Mouse (Mus musculus): ENCODE results near the gene Smg5. TPM values are rescaled to one million over a fixed set of nuclear protein-coding genes. Genes with fewer than 3 reads are reported as not detected.
A peak's percentile ranks its signal among the peaks of the same experiment; 100 is the strongest.
"Not testable (repeated sequence)": the region's sequence is repeated elsewhere in the genome, so short reads cannot be mapped to it uniquely, and the experiment has no call there.

Smg5 gene
- 53.5 TPM for polyA plus RNA-seq (2012; fragmentation: generic; extraction: Trizol)

DNA sequence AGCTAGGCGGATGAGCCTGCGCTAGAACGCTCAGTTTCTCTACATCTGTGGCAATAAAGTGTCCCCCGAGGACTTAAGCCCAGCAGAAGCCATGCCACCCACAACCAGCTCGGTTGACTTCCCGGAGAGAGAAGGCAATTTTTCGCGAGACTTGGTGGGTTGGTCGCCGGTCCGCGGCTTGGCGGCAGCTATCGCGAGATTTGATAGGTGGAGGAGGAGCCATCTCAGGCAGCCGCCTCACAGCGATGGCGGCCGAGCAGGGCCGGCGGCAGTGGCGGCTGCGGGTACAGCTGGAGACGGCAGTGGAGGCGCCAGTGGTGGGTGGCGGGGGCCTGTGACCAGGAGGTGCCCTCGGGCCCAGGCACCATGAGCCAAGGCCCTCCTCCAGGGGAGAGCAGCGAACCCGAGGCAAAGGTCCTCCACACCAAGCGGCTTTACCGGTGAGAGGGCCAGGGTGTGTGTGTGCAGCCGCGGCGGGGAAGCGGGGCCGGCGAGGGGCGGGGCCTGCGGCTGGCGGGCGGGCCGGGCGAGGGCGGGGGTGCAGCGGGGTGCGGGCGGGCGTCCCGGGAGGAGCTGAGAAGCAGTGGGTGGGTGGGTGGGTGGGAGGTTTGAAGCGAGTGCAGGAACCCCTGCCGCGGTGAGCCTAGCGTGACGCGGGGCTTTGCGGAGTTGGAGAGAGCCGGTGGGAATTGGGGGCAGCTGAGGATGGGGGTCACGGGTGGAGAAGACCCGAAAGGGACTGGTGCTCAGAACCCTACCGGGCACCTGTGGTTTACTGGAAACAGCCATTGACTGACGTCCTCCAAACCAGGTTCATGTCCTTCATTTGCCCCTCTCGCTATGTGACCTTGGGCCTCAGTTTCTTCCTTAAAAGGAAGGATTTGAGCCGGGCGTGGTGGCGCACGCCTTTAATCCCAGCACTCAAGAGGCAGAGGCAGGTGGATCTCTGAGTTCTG is at the start of gene Smg5, which contains the start of gene Tmem79:
TSS of gene Smg5 (plus strand) at position 203 of the 956 bp plus-strand sequence.
TSS of gene Tmem79 (minus strand) at position 91 of the 956 bp plus-strand sequence.
- peak within 1 kb of the TSS; percentile 75 for H3K4me2 ChIP-seq (ENCODE audit: low read depth)
- peak within 1 kb of the TSS; percentile 69 for H3ac ChIP-seq (ENCODE audit: control insufficient read depth, insufficient read length)
- peak within 1 kb of the TSS; percentile 92 for H3K4me3 ChIP-seq
- peaks cover 61% of the 10 kb centered on the region for H3K79me2 ChIP-seq (ENCODE audit: control insufficient read depth, insufficient read depth)
- TF ChIP-seq CEBPB (IDR thresholded peaks at IDR 0.05; ENCODE audit: insufficient read depth, poor library complexity, severe bottlenecking), result no peak
- TF ChIP-seq MYOG (IDR thresholded peaks at IDR 0.05; ENCODE audit: control insufficient read depth in 1 of 3, insufficient read depth in 1 of 3, insufficient read length in 2 of 3, low read depth in 2 of 3), result peak in 1 of 3 experiments; percentile 25
- peak; percentile 97 for TF ChIP-seq POLR2A (IDR thresholded peaks at IDR 0.05; ENCODE audit: insufficient read length, low read depth)
- TF ChIP-seq TCF12 (IDR thresholded peaks at IDR 0.05; ENCODE audit: insufficient read depth, poor library complexity, severe bottlenecking), result no peak
- TF ChIP-seq POLR2AphosphoS2 (IDR thresholded peaks at IDR 0.05; ENCODE audit: insufficient read length, low read depth), result peak; percentile 92
- TF ChIP-seq USF1 (IDR thresholded peaks at IDR 0.05; ENCODE audit: low read depth), result no peak
- peak; percentile 0 for TF ChIP-seq REST (IDR thresholded peaks at IDR 0.05; ENCODE audit: insufficient read depth, insufficient read length)
- no peak for TF ChIP-seq MYOD1 (IDR thresholded peaks at IDR 0.05; ENCODE audit: control insufficient read depth in 1 of 3, insufficient read length in 2 of 3, low read depth in 2 of 3)
- TF ChIP-seq SRF (IDR thresholded peaks at IDR 0.05; ENCODE audit: control insufficient read depth, insufficient read length, low read depth), result no peak
- TF ChIP-seq TCF3 (IDR thresholded peaks at IDR 0.05; ENCODE audit: insufficient read length, low read depth), result peak; percentile 19
- TF ChIP-seq E2F4 (IDR thresholded peaks at IDR 0.05; ENCODE audit: insufficient read depth), result no peak
- TF ChIP-seq MAX (IDR thresholded peaks at IDR 0.05; ENCODE audit: low read depth), result no peak
- no peaks in the 10 kb centered on the region for H3K27me3 ChIP-seq (ENCODE audit: control insufficient read depth, insufficient read depth, insufficient read length)
- H3K36me3 ChIP-seq (ENCODE audit: control insufficient read depth, insufficient read depth), result peaks cover 11% of the 10 kb centered on the region

DNA sequence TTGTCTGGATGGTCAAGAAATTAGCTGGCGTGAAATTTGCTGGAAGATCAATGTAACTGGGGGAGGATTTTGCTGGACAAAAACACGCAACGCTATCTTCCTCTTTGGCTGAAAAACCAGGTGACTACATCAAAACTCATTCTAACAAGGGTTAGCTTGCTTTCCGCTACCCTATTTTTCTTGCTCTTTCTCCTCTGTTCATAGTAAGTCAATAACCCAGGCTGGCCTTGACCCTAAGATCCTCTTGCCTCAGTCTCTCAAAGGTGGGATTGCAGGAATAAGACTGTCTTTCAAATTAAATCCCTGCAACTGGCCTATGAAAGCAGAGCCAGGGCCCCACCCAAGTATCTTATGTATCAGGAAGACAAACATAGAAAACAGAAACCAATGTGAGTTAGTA is 49.0 kb upstream of the Smg5 start, which contains the start of gene Gm38392:
TSS of gene Gm38392 (minus strand) at position 101 of the 400 bp plus-strand sequence.
- H3K79me2 ChIP-seq (ENCODE audit: control insufficient read depth, insufficient read depth), result no peaks in the 10 kb centered on the region
- H3K4me3 ChIP-seq, result no peak within 1 kb of the TSS
- H3K36me3 ChIP-seq (ENCODE audit: control insufficient read depth, insufficient read depth), result no peaks in the 10 kb centered on the region
- no peak within 1 kb of the TSS for H3ac ChIP-seq (ENCODE audit: control insufficient read depth, insufficient read length)
- no peaks in the 10 kb centered on the region for H3K27me3 ChIP-seq (ENCODE audit: control insufficient read depth, insufficient read depth, insufficient read length)
- H3K4me2 ChIP-seq (ENCODE audit: low read depth), result no peak within 1 kb of the TSS
- TF ChIP-seq POLR2A (IDR thresholded peaks at IDR 0.05; ENCODE audit: insufficient read length, low read depth), result no peak
- no peak for TF ChIP-seq REST (IDR thresholded peaks at IDR 0.05; ENCODE audit: insufficient read depth, insufficient read length)
- no peak for TF ChIP-seq USF1 (IDR thresholded peaks at IDR 0.05; ENCODE audit: low read depth)
- TF ChIP-seq TCF3 (IDR thresholded peaks at IDR 0.05; ENCODE audit: insufficient read length, low read depth), result no peak
- TF ChIP-seq TCF12 (IDR thresholded peaks at IDR 0.05; ENCODE audit: insufficient read depth, poor library complexity, severe bottlenecking), result no peak
- no peak for TF ChIP-seq SRF (IDR thresholded peaks at IDR 0.05; ENCODE audit: control insufficient read depth, insufficient read length, low read depth)
- no peak for TF ChIP-seq MYOG (IDR thresholded peaks at IDR 0.05; ENCODE audit: control insufficient read depth in 1 of 3, insufficient read depth in 1 of 3, insufficient read length in 2 of 3, low read depth in 2 of 3)
- no peak for TF ChIP-seq POLR2AphosphoS2 (IDR thresholded peaks at IDR 0.05; ENCODE audit: insufficient read length, low read depth)
- no peak for TF ChIP-seq CEBPB (IDR thresholded peaks at IDR 0.05; ENCODE audit: insufficient read depth, poor library complexity, severe bottlenecking)
- TF ChIP-seq MAX (IDR thresholded peaks at IDR 0.05; ENCODE audit: low read depth), result no peak
- no peak for TF ChIP-seq MYOD1 (IDR thresholded peaks at IDR 0.05; ENCODE audit: control insufficient read depth in 1 of 3, insufficient read length in 2 of 3, low read depth in 2 of 3)
- TF ChIP-seq E2F4 (IDR thresholded peaks at IDR 0.05; ENCODE audit: insufficient read depth), result no peak

DNA sequence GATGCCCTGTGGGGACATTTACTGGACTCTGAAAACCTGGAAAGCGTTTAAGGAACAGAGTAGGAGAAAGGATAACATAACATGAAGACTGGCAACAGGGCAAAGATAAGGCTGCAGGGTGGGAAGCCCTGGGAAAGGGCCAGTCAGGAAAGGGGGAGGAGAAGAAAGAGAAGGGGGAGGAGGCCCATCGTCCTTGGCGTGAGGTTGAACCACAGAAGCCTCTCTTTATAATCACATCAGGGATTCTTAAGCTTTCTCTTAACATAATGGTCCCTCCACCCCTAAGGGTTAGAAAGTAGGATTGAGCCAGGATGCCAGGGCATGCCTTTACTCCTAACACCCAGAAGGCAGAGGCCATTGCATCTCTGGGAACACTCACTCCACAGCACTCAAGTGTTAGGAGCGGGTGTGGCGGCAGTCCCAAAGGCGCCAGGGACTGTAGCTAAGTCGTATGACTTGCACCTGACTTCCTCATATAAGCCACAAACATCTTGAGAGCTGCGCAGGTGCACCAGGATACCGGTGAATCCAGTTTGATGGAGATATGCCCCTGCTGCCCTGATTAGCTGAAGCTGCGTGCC is 47.8 kb upstream of the Smg5 start:
- H3ac ChIP-seq (ENCODE audit: control insufficient read depth, insufficient read length); H3K4me2 ChIP-seq (ENCODE audit: low read depth); H3K4me3 ChIP-seq; H3K27me3 ChIP-seq (ENCODE audit: control insufficient read depth, insufficient read depth, insufficient read length); H3K36me3 ChIP-seq (ENCODE audit: control insufficient read depth, insufficient read depth); H3K79me2 ChIP-seq (ENCODE audit: control insufficient read depth, insufficient read depth): not testable (repeated sequence)

DNA sequence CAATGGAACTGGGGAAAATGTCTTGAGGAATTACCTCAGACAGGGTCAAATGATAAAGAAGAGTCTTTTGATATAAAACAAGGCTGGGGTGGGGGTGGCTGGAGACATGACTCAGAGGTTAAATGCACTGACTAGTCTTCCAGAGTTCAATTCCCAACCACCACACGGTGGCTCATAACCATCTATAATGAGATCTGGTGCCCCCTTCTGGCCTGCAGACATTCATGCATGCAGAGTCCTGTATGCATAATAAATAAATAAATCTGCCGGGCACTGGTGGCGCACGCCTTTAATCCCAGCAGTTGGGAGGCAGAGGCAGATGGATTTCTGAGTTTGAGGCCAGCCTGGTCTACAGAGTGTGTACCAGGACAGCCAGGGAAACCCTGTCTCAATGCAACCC is 44.1 kb upstream of the Smg5 start:
- TF ChIP-seq MYOD1 (IDR thresholded peaks at IDR 0.05; ENCODE audit: control insufficient read depth in 1 of 3, insufficient read length in 2 of 3, low read depth in 2 of 3) (no peak), CEBPB (IDR thresholded peaks at IDR 0.05; ENCODE audit: insufficient read depth, poor library complexity, severe bottlenecking) (no peak), POLR2AphosphoS2 (IDR thresholded peaks at IDR 0.05; ENCODE audit: insufficient read length, low read depth) (no peak)

DNA sequence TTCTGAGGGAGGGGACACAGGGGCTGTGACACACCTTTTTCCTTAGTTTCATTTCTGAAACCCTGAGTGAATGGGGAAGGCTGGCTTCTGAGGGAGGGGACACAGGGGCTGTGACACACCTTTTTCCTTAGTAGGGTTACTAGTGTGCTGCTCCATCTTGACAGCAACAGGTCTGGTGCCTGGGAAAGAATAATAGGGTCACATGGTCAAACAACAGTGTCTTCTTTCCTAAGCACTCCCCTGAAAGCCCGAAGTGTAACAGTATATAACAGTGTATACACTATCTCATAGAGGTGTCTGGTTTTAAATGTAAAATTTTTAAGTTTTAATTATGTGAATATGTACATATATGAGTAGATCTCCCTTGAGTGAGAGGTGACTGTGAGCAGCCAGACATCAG is 40.8 kb upstream of the Smg5 start:
- Histone ChIP-seq H3K4me3 (peak overlapping the region; percentile 78), H3K36me3 (ENCODE audit: control insufficient read depth, insufficient read depth) (peaks cover 13% of the 10 kb centered on the region), H3K79me2 (ENCODE audit: control insufficient read depth, insufficient read depth) (peaks cover 33% of the 10 kb centered on the region), H3K4me2 (ENCODE audit: low read depth) (peak overlapping the region; percentile 82)
- not testable (repeated sequence) for H3ac ChIP-seq (ENCODE audit: control insufficient read depth, insufficient read length); H3K27me3 ChIP-seq (ENCODE audit: control insufficient read depth, insufficient read depth, insufficient read length)
- peak; percentile 6 for TF ChIP-seq USF1 (IDR thresholded peaks at IDR 0.05; ENCODE audit: low read depth)

More for the DNA sequence above, 44.1 kb upstream of the Smg5 start:
- H3K79me2 ChIP-seq (ENCODE audit: control insufficient read depth, insufficient read depth), result no peaks in the 10 kb centered on the region
- H3K4me3 ChIP-seq, result no peak overlapping the region
- no peaks in the 10 kb centered on the region for H3K36me3 ChIP-seq (ENCODE audit: control insufficient read depth, insufficient read depth)
- H3K27me3 ChIP-seq (ENCODE audit: control insufficient read depth, insufficient read depth, insufficient read length), result no peaks in the 10 kb centered on the region
- no peak overlapping the region for H3ac ChIP-seq (ENCODE audit: control insufficient read depth, insufficient read length)
- no peak overlapping the region for H3K4me2 ChIP-seq (ENCODE audit: low read depth)

Measured in myocyte (in vitro differentiated cells).